Mouse (Mus musculus) CH12.LX (cell line): ENCODE measurements around the gene Zeb2. TPM values are rescaled to one million over a fixed set of nuclear protein-coding genes. Genes with fewer than 3 reads are reported as not detected.

ENCODE experiments used
- DNase-seq: peaks from one replicate; pipeline ENCODE4 v3.0.0-alpha.2; 2013; ENCODE audit errors: extremely low read depth
- H3K27ac ChIP-seq: 2 replicates; pipeline ENCODE4 v1.5.1; 2012; ENCODE audit warnings: low read depth, mild to moderate bottlenecking, control low read depth, moderate library complexity; ENCODE audit not compliant: insufficient read depth
- H3K27me3 ChIP-seq: replicated peaks from 2 replicates; pipeline ENCODE3; 2012; ENCODE audit warnings: inconsistent platforms
- H3K36me3 ChIP-seq, 2 experiments: replicated peaks in 1 of 2; 2 replicates each; pipeline versions ENCODE3 to v1.6.1; 2012; ENCODE audit warnings: inconsistent platforms in 1 of 2, low read length in 1 of 2, mild to moderate bottlenecking in 1 of 2, mixed read lengths in 1 of 2, moderate library complexity in 1 of 2; ENCODE audit not compliant: control insufficient read depth in 1 of 2, insufficient read depth in 1 of 2
- H3K4me1 ChIP-seq, 2 experiments: 2 replicates each; pipeline ENCODE4 v1.6.1; 2012; ENCODE audit warnings: inconsistent platforms in 1 of 2, moderate library complexity in 1 of 2; ENCODE audit not compliant: insufficient read depth in 2 of 2, control insufficient read depth in 1 of 2
- H3K4me2 ChIP-seq: 2 replicates; pipeline ENCODE4 v1.6.1; 2012; ENCODE audit warnings: low read depth, mild to moderate bottlenecking, control low read depth; ENCODE audit not compliant: poor library complexity, insufficient read depth, severe bottlenecking
- H3K4me3 ChIP-seq, 3 experiments: fragments of 150-350 bp in 1 of 3; sonication (generic) in 1 of 3; replicated peaks in 1 of 3; 2 replicates each; pipeline versions ENCODE3 to v1.5.1; 2011 to 2012; ENCODE audit warnings: low read depth in 2 of 3, low read length in 2 of 3, mild to moderate bottlenecking in 2 of 3, moderate library complexity in 2 of 3, control low read depth in 1 of 3, improper control_type of control experiment in 1 of 3, inconsistent platforms in 1 of 3, mixed read lengths in 1 of 3; ENCODE audit not compliant: poor library complexity in 1 of 3
- H3K79me2 ChIP-seq: replicated peaks from 2 replicates; pipeline ENCODE4 v1.6.1; 2012; ENCODE audit warnings: mild to moderate bottlenecking, moderate library complexity; ENCODE audit not compliant: control insufficient read depth, poor library complexity, insufficient read depth, severe bottlenecking; ENCODE audit errors: extremely low read depth
- H3K9ac ChIP-seq: 2 replicates; pipeline ENCODE4 v1.6.1; 2012; ENCODE audit warnings: low read depth, mild to moderate bottlenecking, control low read depth, moderate library complexity; ENCODE audit not compliant: insufficient read depth
- H3K9me3 ChIP-seq: replicated peaks from 2 replicates; pipeline ENCODE3; 2012; ENCODE audit warnings: low read length, inconsistent platforms, mixed read lengths
- CHD1 ChIP-seq: IDR thresholded peaks from 2 replicates; pipeline ENCODE4 v1.6.1; 2012; ENCODE audit warnings: low read depth, low read length, improper control_type of control experiment, inconsistent platforms
- CTCF ChIP-seq, 2 experiments: IDR thresholded peaks in 1 of 2; conservative IDR thresholded peaks in 1 of 2; 2 replicates each; pipeline ENCODE4 v1.5.1; 2011 to 2012; ENCODE audit warnings: low read depth in 2 of 2, low read length in 2 of 2, improper control_type of control experiment in 1 of 2, inconsistent platforms in 1 of 2, mild to moderate bottlenecking in 1 of 2, moderate library complexity in 1 of 2
- EP300 ChIP-seq: IDR thresholded peaks from 2 replicates; pipeline ENCODE4 v1.6.1; 2011; ENCODE audit warnings: low read length, improper control_type of control experiment
- GABPA ChIP-seq: IDR thresholded peaks from 2 replicates; pipeline ENCODE4 v1.6.1; 2012; ENCODE audit warnings: low read depth, low read length, improper control_type of control experiment, inconsistent platforms; ENCODE audit not compliant: insufficient replicate concordance
- HCFC1 ChIP-seq: IDR thresholded peaks from 2 replicates; pipeline ENCODE4 v1.6.1; 2012; ENCODE audit warnings: low read depth, mild to moderate bottlenecking, inconsistent platforms, low read length, improper control_type of control experiment
- MEF2A ChIP-seq: IDR thresholded peaks from 2 replicates; pipeline ENCODE4 v1.6.1; 2014; ENCODE audit warnings: low read depth, mild to moderate bottlenecking, inconsistent platforms, low read length, improper control_type of control experiment, borderline replicate concordance
- NRF1 ChIP-seq: IDR thresholded peaks from 2 replicates; pipeline ENCODE4 v1.6.1; 2014; ENCODE audit warnings: low read depth, mild to moderate bottlenecking, inconsistent platforms, low read length, improper control_type of control experiment, moderate library complexity
- SIN3A ChIP-seq: IDR thresholded peaks from 2 replicates; pipeline ENCODE4 v1.6.1; 2012; ENCODE audit warnings: low read length, improper control_type of control experiment, inconsistent platforms
- SMC3 ChIP-seq: IDR thresholded peaks from 2 replicates; pipeline ENCODE4 v1.6.1; 2011; ENCODE audit warnings: low read depth, low read length, improper control_type of control experiment
- TBP ChIP-seq: conservative IDR thresholded peaks from 2 replicates; pipeline ENCODE4 v1.6.1; 2011; ENCODE audit warnings: low read depth, low read length, improper control_type of control experiment
- ZNF384 ChIP-seq: IDR thresholded peaks from 2 replicates; pipeline ENCODE4 v1.6.1; 2012; ENCODE audit warnings: low read depth, low read length, improper control_type of control experiment, inconsistent platforms
- dilution Hi-C: fragments of 300-500 bp; cut with MboI; formaldehyde crosslinking; loops from 2 replicates; pipeline ENCODE4 v1.14.3; 2020; ENCODE audit warnings: low sequenced_read_pairs; ENCODE audit not compliant: extremely low pct_unique_long_range_greater_than_20kb, extremely low pct_ligation_motif_present
- in situ Hi-C: fragments of 300-500 bp; cut with MboI; formaldehyde crosslinking; loops from 3 replicates; pipeline ENCODE4 v1.14.3; 2019; ENCODE audit warnings: low sequenced_read_pairs, low pct_ligation_motif_present, low pct_unique_long_range_greater_than_20kb, mixed read lengths
- polyA plus RNA-seq: library from polyadenylated mRNA; unstranded; fragments of >175 nt; gene quantifications from 2 replicates; pipeline ENCODE4 v1.2.1, GENCODE M21; 2012; ENCODE audit warnings: low read depth; ENCODE audit not compliant: insufficient read length
- total RNA-seq, 2 experiments: library from RNA; depleted of rRNA; stranded (reverse); fragments of 300-350 nt in 1 of 2; fragments of >200 nt in 1 of 2; gene quantifications; 2 replicates each; pipeline ENCODE4 v1.2.3; 2012 to 2014

The Zeb2 gene
- total and polyA plus RNA-seq, 3 experiments = 12.9 to 25.8 (median 20.8) TPM

GRCm38 (mm10) chr2:45104511-45105055 lies 12.6 kb downstream of the Zeb2 start:
- Histone ChIP-seq H3K36me3 (peaks cover 7 to 11% of the 10 kb centered on the region in 2 experiments), H3K9me3 (no peaks in the 10 kb centered on the region), H3K4me3 (peak overlapping the region in 2 of 3 experiments; percentile 9 to 29), H3K4me2 (peak overlapping the region; percentile 87), H3K4me1 (peaks cover 2 to 39% of the 10 kb centered on the region in 2 experiments; a peak in 3 of 4 replicates)
- dilution Hi-C loops = no loop called here
- in situ Hi-C loops = loop anchor here (10.0 to 25.0 kb wide), 3 partner anchors 180 to 1333 kb away; partner anchors contain the start of gene Gtdc1
- peak in 1 of 2 experiments; percentile 31; a peak in 2 of 4 replicates for TF ChIP-seq CTCF (conservative IDR thresholded peaks at IDR 0.05 in 1 of 2, IDR thresholded peaks at IDR 0.05 in 1 of 2; ENCODE audit: low read depth in 2 of 2, low read length in 2 of 2)
- no peak for TF ChIP-seq ZNF384
- peak; percentile 32; the same call in 1 of the 2 replicates for TF ChIP-seq SMC3
- peak; percentile 7; the same call in 1 of the 2 replicates for TF ChIP-seq SIN3A
- TF ChIP-seq, all 38 proteins: peak for 3
- no peaks in the 10 kb centered on the region for H3K27me3 ChIP-seq
- peak overlapping the region; percentile 69 for H3K27ac ChIP-seq
- no peak for DNase-seq
- peak overlapping the region; percentile 52 for H3K9ac ChIP-seq
- peaks cover 97% of the 10 kb centered on the region for H3K79me2 ChIP-seq

GRCm38 (mm10) chr2:45104066-45104465 lies 13.1 kb downstream of the Zeb2 start:
- Histone ChIP-seq H3K27ac (no peak overlapping the region), H3K27me3 (no peaks in the 10 kb centered on the region), H3K79me2 (peaks cover 94% of the 10 kb centered on the region), H3K36me3 (peaks cover 7 to 12% of the 10 kb centered on the region in 2 experiments), H3K9ac (peak overlapping the region; percentile 66), H3K4me1 (peaks cover 2 to 43% of the 10 kb centered on the region in 2 experiments; a peak in 3 of 4 replicates), H3K4me3 (peak overlapping the region in 1 of 3 experiments; percentile 3), H3K9me3 (no peaks in the 10 kb centered on the region), H3K4me2 (peak overlapping the region; percentile 87)
- TF ChIP-seq EP300 (peak; percentile 33; the same call in 1 of the 2 replicates), TBP (no peak)
- no peak for DNase-seq
- dilution Hi-C loops (no loop called here), in situ Hi-C loops (loop anchor here (10.0 to 25.0 kb wide), 3 partner anchors 179 to 1333 kb away; partner anchors contain the start of gene Gtdc1)

GRCm38 (mm10) chr2:45103021-45103983 lies 13.9 kb downstream of the Zeb2 start:
- peaks cover 91% of the 10 kb centered on the region for H3K79me2 ChIP-seq
- peak overlapping the region; percentile 33 to 36 (median 36) for H3K4me3 ChIP-seq
- dilution Hi-C loops = no loop called here
- peaks cover 7 to 13% of the 10 kb centered on the region in 2 experiments for H3K36me3 ChIP-seq
- H3K27me3 ChIP-seq = no peaks in the 10 kb centered on the region
- in situ Hi-C loops = loop anchor here (10.0 to 25.0 kb wide), 3 partner anchors 179 to 1334 kb away; partner anchors contain the start of gene Gtdc1
- peak overlapping the region; percentile 87 for H3K4me2 ChIP-seq
- TF ChIP-seq SIN3A (peak; percentile 64), EP300 (peak; percentile 37; the same call in 1 of the 2 replicates), CHD1 (peak; percentile 87), GABPA (no peak), NRF1 (no peak), MEF2A (peak; percentile 56; the same call in 1 of the 2 replicates), ZNF384 (peak; percentile 96), HCFC1 (0 out of 2 replicates have a peak, but pooled peaks have one; percentile 13)
- no peak for DNase-seq
- peaks cover 2 to 50% of the 10 kb centered on the region in 2 experiments; a peak in 3 of 4 replicates for H3K4me1 ChIP-seq
- peak overlapping the region; percentile 52 for H3K27ac ChIP-seq
- H3K9me3 ChIP-seq = no peaks in the 10 kb centered on the region
- H3K9ac ChIP-seq = peak overlapping the region; percentile 66
